Mouse (Mus musculus) forebrain, embryonic 14.5 days (tissue): ENCODE measurements around the gene Nrp1. TPM values are rescaled to one million over a fixed set of nuclear protein-coding genes. Genes with fewer than 3 reads are reported as not detected.
A peak's percentile ranks its signal among the peaks of the same experiment; 100 is the strongest.

ENCODE experiments used
- ATAC-seq: fragments of 200-750 bp; cut with Nextera tagmentation; 2 replicates; pipeline ENCODE4 v1.8.0; 2017; ENCODE audit warnings: mild to moderate bottlenecking, moderate library complexity
- DNase-seq: peaks from one replicate; pipeline ENCODE4 v3.0.0-alpha.2; 2015; ENCODE audit warnings: low spot score
- H3K27ac ChIP-seq: fragments of 300-500 bp; sonication (generic); 2 replicates; pipeline ENCODE4 v1.5.1; 2014; ENCODE audit warnings: low read depth, mild to moderate bottlenecking, control low read depth, low read length, moderate library complexity
- H3K27me3 ChIP-seq: fragments of 300-500 bp; sonication (generic); replicated peaks from 2 replicates; pipeline ENCODE4 v1.6.1; 2014; ENCODE audit warnings: low read length, control low read depth, mixed read lengths; ENCODE audit not compliant: control insufficient read depth, insufficient read depth
- H3K36me3 ChIP-seq: fragments of 300-500 bp; sonication (generic); 2 replicates; pipeline ENCODE4 v1.6.1; 2014; ENCODE audit warnings: low read length, control low read depth; ENCODE audit not compliant: control insufficient read depth, insufficient read depth
- H3K4me1 ChIP-seq: fragments of 300-500 bp; sonication (generic); 2 replicates; pipeline ENCODE4 v1.6.1; 2014; ENCODE audit warnings: antibody characterized with exemption, low read length, control low read depth; ENCODE audit not compliant: control insufficient read depth, insufficient read depth
- H3K4me2 ChIP-seq: fragments of 300-500 bp; sonication (generic); 2 replicates; pipeline ENCODE4 v1.6.1; 2014; ENCODE audit warnings: mild to moderate bottlenecking, control low read depth, low read length
- H3K4me3 ChIP-seq: fragments of 300-500 bp; sonication (generic); 2 replicates; pipeline ENCODE4 v1.5.1; 2014; ENCODE audit warnings: low read depth, low read length, control low read depth
- H3K9ac ChIP-seq: fragments of 300-500 bp; sonication (generic); 2 replicates; pipeline ENCODE4 v1.6.1; 2014; ENCODE audit warnings: mild to moderate bottlenecking, low read length, control low read depth, moderate library complexity
- H3K9me3 ChIP-seq: fragments of 300-500 bp; sonication (generic); replicated peaks from 2 replicates; pipeline ENCODE4 v1.6.1; 2016; ENCODE audit warnings: low read length, control low read depth, mixed read lengths; ENCODE audit not compliant: control insufficient read depth
- WGBS: fragments of 180-500 bp; shearing (Covaris S2); extraction: QIAGEN DNeasy Blood & Tissue Kit; methylation state at CpG from one replicate; pipeline ENCODE4 v1.1.7; 2014; 5-methylcytosine and 5-hydroxymethylcytosine counted together
- polyA plus RNA-seq: library from polyadenylated mRNA; unstranded; fragments of >200 nt; fragmentation: Nextera tagmentation; extraction: Ambion mirVana; gene quantifications from 2 replicates; pipeline ENCODE4 v1.2.1, GENCODE M21; 2014

The Nrp1 gene
- polyA plus RNA-seq, 1 experiment from 2014 or later, result 57.9 TPM

DNA sequence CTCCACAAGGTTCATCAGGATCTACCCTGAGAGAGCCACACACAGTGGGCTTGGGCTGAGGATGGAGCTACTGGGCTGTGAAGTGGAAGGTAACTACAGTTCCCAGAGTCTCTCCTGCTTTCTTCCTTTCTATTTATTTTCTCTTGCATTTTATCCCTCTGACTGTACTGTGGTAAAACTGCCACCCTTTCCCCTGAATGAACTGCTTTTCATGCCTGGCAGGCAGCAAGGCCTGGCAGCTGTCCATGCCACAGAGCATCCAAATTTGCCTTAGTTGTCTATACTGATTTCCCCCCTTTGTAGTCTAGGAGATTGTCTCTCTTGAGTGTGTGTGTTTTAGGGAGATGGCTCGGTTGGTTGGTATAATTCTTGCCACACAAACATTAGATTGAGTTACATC lies 117.8 kb downstream of the Nrp1 start:
- no peak overlapping the region for H3K27ac ChIP-seq
- no peak for ATAC-seq
- WGBS, result 47% methylated on average over 1 of the region's 1 CpGs

GRCm38 (mm10) chr8:128478017-128478416 lies 119.6 kb downstream of the Nrp1 start:
- ATAC-seq (no peak), DNase-seq (no peak)
- H3K27ac ChIP-seq, result no peak overlapping the region
- peaks cover 11% of the 10 kb centered on the region; the same call in 1 of the 2 replicates for H3K36me3 ChIP-seq
- no peak overlapping the region for H3K4me2 ChIP-seq
- WGBS, result 78% methylated on average over 4 of the region's 4 CpGs
- H3K27me3 ChIP-seq, result no peaks in the 10 kb centered on the region
- no peaks in the 10 kb centered on the region for H3K9me3 ChIP-seq
- H3K4me1 ChIP-seq, result no peaks in the 10 kb centered on the region
- no peak overlapping the region for H3K4me3 ChIP-seq
- H3K9ac ChIP-seq, result no peak overlapping the region

More for the DNA sequence above, 117.8 kb downstream of the Nrp1 start:
- no peak overlapping the region for H3K4me3 ChIP-seq
- no peaks in the 10 kb centered on the region for H3K27me3 ChIP-seq
- no peaks in the 10 kb centered on the region for H3K9me3 ChIP-seq
- DNase-seq, result peak; percentile 46
- peaks cover 11% of the 10 kb centered on the region; the same call in 1 of the 2 replicates for H3K36me3 ChIP-seq
- H3K4me1 ChIP-seq, result no peaks in the 10 kb centered on the region
- H3K9ac ChIP-seq, result no peak overlapping the region
- no peak overlapping the region for H3K4me2 ChIP-seq

GRCm38 (mm10) chr8:128479309-128480013 lies 121.1 kb downstream of the Nrp1 start:
- Histone ChIP-seq H3K4me2 (no peak overlapping the region), H3K9me3 (no peaks in the 10 kb centered on the region), H3K27ac (no peak overlapping the region), H3K27me3 (no peaks in the 10 kb centered on the region), H3K4me3 (no peak overlapping the region), H3K36me3 (peaks cover 11% of the 10 kb centered on the region; the same call in 1 of the 2 replicates), H3K9ac (no peak overlapping the region), H3K4me1 (no peaks in the 10 kb centered on the region)
- DNase-seq (no peak), ATAC-seq (no peak)
- WGBS, result 68% methylated on average over 5 of the region's 5 CpGs

GRCm38 (mm10) chr8:128480896-128481665 lies 122.7 kb downstream of the Nrp1 start:
- no peaks in the 10 kb centered on the region for H3K9me3 ChIP-seq
- ATAC-seq (no peak), DNase-seq (no peak)
- H3K4me1 ChIP-seq, result no peaks in the 10 kb centered on the region
- peaks cover 11% of the 10 kb centered on the region; the same call in 1 of the 2 replicates for H3K36me3 ChIP-seq
- H3K4me2 ChIP-seq, result no peak overlapping the region
- H3K27ac ChIP-seq, result no peak overlapping the region
- H3K9ac ChIP-seq, result no peak overlapping the region
- H3K4me3 ChIP-seq, result no peak overlapping the region
- H3K27me3 ChIP-seq, result no peaks in the 10 kb centered on the region
- 73% methylated on average over 8 of the region's 8 CpGs for WGBS

GRCm38 (mm10) chr8:128483344-128483743 lies 124.9 kb downstream of the Nrp1 start:
- Histone ChIP-seq H3K9ac (no peak overlapping the region), H3K9me3 (no peaks in the 10 kb centered on the region), H3K4me3 (no peak overlapping the region), H3K27me3 (no peaks in the 10 kb centered on the region), H3K27ac (no peak overlapping the region), H3K4me2 (no peak overlapping the region), H3K36me3 (peaks cover 6% of the 10 kb centered on the region; the same call in 1 of the 2 replicates), H3K4me1 (peaks cover 5% of the 10 kb centered on the region; the same call in 1 of the 2 replicates)
- WGBS, result 55% methylated on average over 3 of the region's 3 CpGs
- ATAC-seq (no peak), DNase-seq (no peak)

- peaks cover 5% of the 10 kb centered on the region; the same call in 1 of the 2 replicates for H3K4me1 ChIP-seq
- ATAC-seq, result no peak
- peaks cover 11% of the 10 kb centered on the region; the same call in 1 of the 2 replicates for H3K36me3 ChIP-seq
- no peak overlapping the region for H3K9ac ChIP-seq
- no peak overlapping the region for H3K4me3 ChIP-seq
- no peak overlapping the region for H3K4me2 ChIP-seq
- no peak overlapping the region for H3K27ac ChIP-seq
- WGBS, result 95% methylated on average over 1 of the region's 1 CpGs
- peak; percentile 25 for DNase-seq
- no peaks in the 10 kb centered on the region for H3K27me3 ChIP-seq
- H3K9me3 ChIP-seq, result no peaks in the 10 kb centered on the region
These were observed 126.3 kb downstream of the Nrp1 start for GRCm38 (mm10) chr8:128484720-128485124.

GRCm38 (mm10) chr8:128486043-128486442 lies 127.6 kb downstream of the Nrp1 start:
- no peaks in the 10 kb centered on the region for H3K27me3 ChIP-seq
- no peak overlapping the region for H3K4me2 ChIP-seq
- H3K9me3 ChIP-seq, result no peaks in the 10 kb centered on the region
- WGBS, result 75% methylated on average over 2 of the region's 2 CpGs
- no peak overlapping the region for H3K9ac ChIP-seq
- no peak overlapping the region for H3K27ac ChIP-seq
- H3K36me3 ChIP-seq, result peaks cover 6% of the 10 kb centered on the region; the same call in 1 of the 2 replicates
- peaks cover 5% of the 10 kb centered on the region; the same call in 1 of the 2 replicates for H3K4me1 ChIP-seq
- no peak for ATAC-seq
- no peak overlapping the region for H3K4me3 ChIP-seq
- DNase-seq, result no peak

DNA sequence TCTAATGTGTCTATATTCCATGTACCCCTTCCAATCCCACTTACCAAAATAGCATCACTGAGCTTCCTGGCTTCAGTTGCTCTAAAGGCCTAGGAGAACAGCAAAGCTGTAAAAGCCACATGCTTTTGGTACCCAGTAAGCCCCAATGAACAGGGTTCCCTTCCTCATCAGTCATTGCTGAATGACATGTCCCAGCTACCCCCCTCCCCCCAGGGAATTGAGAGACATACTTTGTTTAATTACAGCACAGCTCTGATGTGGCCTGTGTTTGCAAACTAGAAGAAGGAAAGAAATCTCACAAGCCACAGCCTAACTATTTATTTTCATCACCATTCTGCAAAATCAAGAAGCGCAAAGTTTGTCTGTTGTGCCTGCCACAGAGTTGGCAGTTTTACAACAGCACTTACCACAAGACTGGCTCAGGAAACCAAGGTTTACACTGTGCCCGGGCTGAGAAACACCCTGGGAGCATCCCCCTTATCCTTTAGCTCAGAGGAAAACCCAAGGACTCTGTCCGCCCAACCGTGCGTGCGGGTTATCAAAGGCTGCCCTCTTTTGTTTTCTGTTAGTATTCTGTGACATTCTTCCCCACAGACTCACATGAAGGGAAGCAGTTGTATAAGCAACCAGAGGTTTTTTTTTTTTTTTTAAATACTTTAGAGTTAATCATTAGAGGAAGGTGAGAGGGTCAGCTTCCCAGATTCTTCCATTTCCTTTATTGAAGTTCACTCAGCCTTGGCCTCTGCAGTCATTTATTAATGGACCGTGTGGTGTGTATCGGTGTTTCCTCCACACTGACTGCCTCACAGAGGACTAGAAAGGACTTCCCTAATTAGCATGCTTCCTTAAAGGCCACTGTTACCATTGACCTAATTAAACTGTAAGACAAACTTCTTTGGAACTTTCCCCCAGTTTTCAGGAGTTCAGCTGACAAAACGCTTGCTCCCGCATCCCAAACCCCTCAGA lies 129.8 kb downstream of the Nrp1 start:
- DNase-seq (peak; percentile 38), ATAC-seq (no peak)
- no peaks in the 10 kb centered on the region for H3K27me3 ChIP-seq
- peaks cover 5% of the 10 kb centered on the region; the same call in 1 of the 2 replicates for H3K4me1 ChIP-seq
- no peak overlapping the region for H3K27ac ChIP-seq
- no peaks in the 10 kb centered on the region for H3K9me3 ChIP-seq
- WGBS, result 11% methylated on average over 10 of the region's 10 CpGs
- H3K4me3 ChIP-seq, result no peak overlapping the region
- H3K4me2 ChIP-seq, result no peak overlapping the region
- peaks cover 6% of the 10 kb centered on the region; the same call in 1 of the 2 replicates for H3K36me3 ChIP-seq
- no peak overlapping the region for H3K9ac ChIP-seq
